Mouse (Mus musculus) liver, adult 2 months (tissue): ENCODE measurements around the gene Slc9a4. TPM values are rescaled to one million over a fixed set of nuclear protein-coding genes. Genes with fewer than 3 reads are reported as not detected.

Experiments
- DNase-seq: peaks from one replicate; pipeline ENCODE4 v3.0.0-alpha.2; 2011; ENCODE audit warnings: low read depth, low spot score; ENCODE audit errors: extremely low read depth
- H3K27ac ChIP-seq: fragments of 200-500 bp; replicated peaks from 2 replicates; pipeline ENCODE4 v1.5.1; 2012; ENCODE audit warnings: low read depth, mild to moderate bottlenecking, control low read depth, inconsistent platforms, low read length; ENCODE audit not compliant: insufficient read depth
- H3K27me3 ChIP-seq: fragments of 200-500 bp; 2 replicates; pipeline ENCODE4 v1.6.1; 2012; ENCODE audit warnings: mild to moderate bottlenecking, moderate library complexity, low read length, inconsistent platforms; ENCODE audit not compliant: control insufficient read depth, insufficient read depth
- H3K36me3 ChIP-seq: fragments of 200-500 bp; 2 replicates; pipeline ENCODE4 v1.6.1; 2012; ENCODE audit warnings: low read length, inconsistent platforms; ENCODE audit not compliant: control insufficient read depth, insufficient read depth
- H3K4me1 ChIP-seq: fragments of 200-500 bp; 2 replicates; pipeline ENCODE4 v1.6.1; 2011; ENCODE audit warnings: low read length; ENCODE audit not compliant: control insufficient read depth, insufficient read depth
- H3K4me3 ChIP-seq: fragments of 200-500 bp; 2 replicates; pipeline ENCODE4 v1.5.1; 2011; ENCODE audit warnings: low read depth, mild to moderate bottlenecking, control low read depth, low read length, moderate library complexity; ENCODE audit not compliant: insufficient read depth
- H3K79me2 ChIP-seq: fragments of 200-500 bp; 2 replicates; pipeline ENCODE4 v1.6.1; 2012; ENCODE audit warnings: inconsistent platforms, mild to moderate bottlenecking, low read length, moderate library complexity; ENCODE audit not compliant: control insufficient read depth, insufficient read depth
- H3K9ac ChIP-seq: fragments of 200-500 bp; 2 replicates; pipeline ENCODE4 v1.6.1; 2012; ENCODE audit warnings: low read depth, mild to moderate bottlenecking, control low read depth, inconsistent platforms, low read length
- CTCF ChIP-seq: fragments of 200-500 bp; IDR thresholded peaks from 2 replicates; pipeline ENCODE4 v1.5.1; 2011; ENCODE audit warnings: low read depth, low read length, control low read depth
- POLR2A ChIP-seq: fragments of 200-500 bp; IDR thresholded peaks from 2 replicates; pipeline ENCODE4 v1.6.1; 2011; ENCODE audit warnings: low read length, control low read depth; ENCODE audit not compliant: insufficient read depth; ENCODE audit errors: extremely low read depth
- WGBS: fragments of 180-500 bp; shearing (Covaris S2); methylation state at CpG from one replicate; pipeline ENCODE4 v1.1.7; 2018; 5-methylcytosine and 5-hydroxymethylcytosine counted together
- polyA plus RNA-seq: library from polyadenylated mRNA; depleted of rRNA; stranded (reverse); fragments of >200 nt; gene quantifications from 2 replicates; pipeline ENCODE4 v1.2.3, GENCODE M21; 2012
- total RNA-seq: library from RNA; depleted of rRNA; stranded (reverse); fragments of >200 nt; gene quantifications from 2 replicates; pipeline ENCODE4 v1.2.3, GENCODE M21; 2014

Gene Slc9a4
- total and polyA plus RNA-seq, 2 experiments = 0.18 TPM; not detected in 1

- Histone ChIP-seq H3K36me3 (no peaks in the 10 kb centered on the region), H3K79me2 (no peaks in the 10 kb centered on the region), H3K4me1 (no peaks in the 10 kb centered on the region), H3K27ac (no peak overlapping the region), H3K27me3 (no peaks in the 10 kb centered on the region), H3K4me3 (no peak overlapping the region), H3K9ac (no peak overlapping the region)
- DNase-seq = no peak
- TF ChIP-seq CTCF (no peak), POLR2A (no peak)
Observed at GRCm38 (mm10) chr1:40626954-40627353, 47.1 kb downstream of the Slc9a4 start.

GRCm38 (mm10) chr1:40628443-40628842, 48.6 kb downstream of the Slc9a4 start:
- TF ChIP-seq POLR2A (no peak), CTCF (no peak)
- Histone ChIP-seq H3K9ac (no peak overlapping the region), H3K36me3 (no peaks in the 10 kb centered on the region), H3K27ac (no peak overlapping the region), H3K4me1 (no peaks in the 10 kb centered on the region), H3K27me3 (no peaks in the 10 kb centered on the region), H3K79me2 (no peaks in the 10 kb centered on the region), H3K4me3 (no peak overlapping the region)
- 85% methylated on average over 3 of the region's 3 CpGs for WGBS
- DNase-seq = no peak

DNA sequence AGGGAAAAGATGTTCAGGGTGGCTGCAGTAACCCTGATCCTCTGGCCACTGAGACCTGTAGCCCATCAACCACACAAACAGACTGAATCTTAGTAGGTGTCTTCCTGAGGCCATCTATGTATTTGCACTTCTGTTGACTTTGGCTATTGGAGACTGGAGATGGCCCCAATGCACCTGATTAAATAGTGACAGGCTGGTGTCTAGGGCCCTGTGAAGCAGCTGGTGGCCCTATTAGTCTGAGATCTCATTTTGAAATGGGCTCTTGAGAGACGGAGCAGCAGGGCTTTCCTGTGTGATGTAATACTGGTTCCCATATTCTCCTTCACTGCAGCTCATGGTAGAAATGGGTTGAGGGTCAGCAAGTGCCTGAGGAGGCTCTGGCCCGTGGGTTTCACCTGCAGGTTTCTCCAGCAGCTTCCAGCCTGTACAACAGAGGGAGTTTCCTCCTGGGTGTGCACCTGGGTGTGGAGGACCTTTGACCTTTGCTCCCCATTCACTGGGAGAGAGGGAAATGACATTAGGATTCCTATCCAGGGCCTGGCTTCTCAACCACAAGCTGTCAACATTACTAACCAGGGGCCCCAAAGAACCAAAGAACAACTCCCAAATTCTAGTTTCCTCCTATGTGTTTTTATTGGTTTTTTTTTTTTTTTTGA, 52.7 kb downstream of the Slc9a4 start:
- no peaks in the 10 kb centered on the region for H3K36me3 ChIP-seq
- 43% methylated on average over 2 of the region's 2 CpGs for WGBS
- no peak overlapping the region for H3K4me3 ChIP-seq
- no peaks in the 10 kb centered on the region for H3K27me3 ChIP-seq
- no peak overlapping the region for H3K27ac ChIP-seq
- TF ChIP-seq POLR2A = no peak
- H3K4me1 ChIP-seq = no peaks in the 10 kb centered on the region
- H3K79me2 ChIP-seq = no peaks in the 10 kb centered on the region
- peak; percentile 1 for DNase-seq
- H3K9ac ChIP-seq = no peak overlapping the region

DNA sequence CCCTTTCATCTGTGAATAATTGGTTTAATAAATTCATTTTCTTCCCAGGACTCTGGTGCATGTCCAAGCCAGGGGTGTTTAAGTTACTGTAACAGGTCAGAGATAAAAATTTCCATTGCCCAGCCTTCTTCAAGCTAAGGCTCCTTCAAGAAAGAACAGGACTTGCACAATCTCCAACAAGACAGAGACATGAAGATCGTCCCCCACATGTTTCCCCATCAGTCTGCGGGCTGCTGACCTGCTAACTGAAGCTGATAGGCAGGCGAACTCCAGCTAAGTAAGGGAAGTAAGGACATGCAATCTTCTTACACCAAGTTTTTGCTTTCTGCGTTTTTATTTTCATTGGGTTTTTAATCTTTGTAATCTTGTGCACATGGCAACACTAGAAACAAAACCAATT, 54.7 kb downstream of the Slc9a4 start:
- Histone ChIP-seq H3K27ac (no peak overlapping the region), H3K79me2 (no peaks in the 10 kb centered on the region), H3K4me3 (no peak overlapping the region), H3K36me3 (no peaks in the 10 kb centered on the region), H3K9ac (no peak overlapping the region), H3K27me3 (no peaks in the 10 kb centered on the region), H3K4me1 (no peaks in the 10 kb centered on the region)
- DNase-seq = no peak
- TF ChIP-seq POLR2A (no peak), CTCF (no peak)
- 77% methylated on average over 4 of the region's 4 CpGs for WGBS

DNA sequence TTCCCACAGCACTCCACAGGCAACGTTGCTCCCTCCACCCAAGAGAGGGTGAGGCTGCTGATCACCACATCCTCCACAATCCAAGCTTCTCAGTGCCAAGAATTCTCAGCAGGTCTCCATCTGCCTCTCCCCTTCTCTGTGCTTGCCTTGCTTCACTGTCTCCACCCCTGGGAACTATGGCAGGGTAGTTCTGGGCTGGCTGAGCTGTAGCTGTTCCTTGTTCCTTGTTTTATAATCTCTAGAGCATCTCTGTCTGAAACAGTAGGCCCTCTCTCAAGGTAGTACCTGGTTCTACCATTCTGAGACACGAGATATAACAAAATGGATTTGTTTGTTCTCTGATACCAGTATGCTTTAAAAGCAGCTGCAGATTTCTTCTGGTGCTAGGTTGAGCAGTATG, 68.4 kb downstream of the Slc9a4 start:
- Histone ChIP-seq H3K9ac (no peak overlapping the region), H3K36me3 (no peaks in the 10 kb centered on the region), H3K4me1 (no peaks in the 10 kb centered on the region), H3K4me3 (no peak overlapping the region), H3K27me3 (no peaks in the 10 kb centered on the region), H3K79me2 (no peaks in the 10 kb centered on the region), H3K27ac (no peak overlapping the region)
- DNase-seq = no peak
- 66% methylated on average over 2 of the region's 2 CpGs for WGBS
- TF ChIP-seq CTCF (no peak), POLR2A (no peak)

DNA sequence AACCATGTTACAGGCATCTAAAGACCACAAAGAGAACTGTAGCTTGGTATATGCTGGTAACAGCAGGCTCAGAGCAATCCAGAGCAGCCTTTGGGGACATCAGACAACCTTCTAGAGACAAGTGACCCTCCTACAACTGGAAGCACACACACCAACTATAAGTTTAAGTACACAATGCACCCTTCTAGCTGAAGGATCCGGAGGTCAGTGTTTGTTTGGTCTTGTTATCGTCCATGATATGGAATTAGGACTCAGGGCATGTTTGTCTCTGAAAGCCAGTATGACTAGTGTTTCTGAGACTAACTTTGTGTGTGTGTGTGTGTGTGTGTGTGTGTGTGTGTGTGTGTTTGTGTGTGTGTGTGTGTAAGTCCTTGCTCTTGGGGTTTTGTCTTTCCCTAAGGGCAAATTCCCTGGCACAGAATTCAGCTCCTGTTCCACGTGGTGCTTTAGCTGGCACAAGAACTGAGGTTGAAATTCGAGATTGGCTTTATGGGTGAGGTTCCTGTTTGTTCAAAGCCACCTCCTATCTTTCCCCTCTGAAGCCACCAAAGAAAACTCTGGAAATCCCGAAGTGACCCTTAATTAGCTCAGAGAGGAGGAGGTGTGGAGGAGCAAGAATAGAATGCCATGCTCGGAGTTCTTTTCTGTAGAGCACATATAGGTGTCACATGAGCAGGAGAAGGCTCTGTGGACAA, 71.1 kb downstream of the Slc9a4 start:
- no peaks in the 10 kb centered on the region for H3K79me2 ChIP-seq
- no peak overlapping the region for H3K4me3 ChIP-seq
- no peaks in the 10 kb centered on the region for H3K36me3 ChIP-seq
- TF ChIP-seq POLR2A = no peak
- TF ChIP-seq CTCF = no peak
- H3K27me3 ChIP-seq = no peaks in the 10 kb centered on the region
- 29% methylated on average over 6 of the region's 6 CpGs for WGBS
- no peak for DNase-seq
- no peak overlapping the region for H3K9ac ChIP-seq
- H3K4me1 ChIP-seq = no peaks in the 10 kb centered on the region
- no peak overlapping the region for H3K27ac ChIP-seq
